Mouse (Mus musculus): Measurements from ENCODE around the gene Dnajb12. TPM values are rescaled to one million over a fixed set of nuclear protein-coding genes. Genes with fewer than 3 reads are reported as not detected.

Dnajb12 gene
- total and polyA plus RNA-seq, 2 experiments, result 22.4 to 47.0 TPM

GRCm38 (mm10) chr10:59923493-59923892 is 44.1 kb downstream of the Dnajb12 start:
- TF ChIP-seq POLR2A (IDR thresholded peaks at IDR 0.05; ENCODE audit: extremely low read depth, insufficient read depth, low read length) (no peak), CTCF (IDR thresholded peaks at IDR 0.05; ENCODE audit: low read depth, low read length) (no peak)
- Histone ChIP-seq H3K79me2 (ENCODE audit: control insufficient read depth, insufficient read depth, low read length) (no peaks in the 10 kb centered on the region), H3K4me3 (ENCODE audit: insufficient read depth, low read depth, low read length) (no peak overlapping the region), H3K27ac (replicated peaks; ENCODE audit: insufficient read depth, low read depth, low read length) (no peak overlapping the region), H3K27me3 (ENCODE audit: control insufficient read depth, insufficient read depth, low read length) (no peaks in the 10 kb centered on the region), H3K9ac (ENCODE audit: low read depth, low read length) (no peak overlapping the region), H3K36me3 (ENCODE audit: control insufficient read depth, insufficient read depth, low read length) (no peaks in the 10 kb centered on the region), H3K4me1 (ENCODE audit: control insufficient read depth, insufficient read depth, low read length) (peaks cover 2% of the 10 kb centered on the region; the same call in 1 of the 2 replicates)
- no peak for DNase-seq (ENCODE audit: extremely low read depth, low read depth, low spot score)
- 92% methylated on average over 2 of the region's 2 CpGs for WGBS

- Histone ChIP-seq H3K4me1 (ENCODE audit: control insufficient read depth, insufficient read depth, low read length) (peaks cover 2% of the 10 kb centered on the region), H3K79me2 (ENCODE audit: control insufficient read depth, insufficient read depth, low read length) (no peaks in the 10 kb centered on the region), H3K27ac (replicated peaks; ENCODE audit: insufficient read depth, low read depth, low read length) (no peak overlapping the region), H3K4me3 (ENCODE audit: insufficient read depth, low read depth, low read length) (no peak overlapping the region), H3K9ac (ENCODE audit: low read depth, low read length) (no peak overlapping the region), H3K36me3 (ENCODE audit: control insufficient read depth, insufficient read depth, low read length) (no peaks in the 10 kb centered on the region), H3K27me3 (ENCODE audit: control insufficient read depth, insufficient read depth, low read length) (no peaks in the 10 kb centered on the region)
- 74% methylated on average over 3 of the region's 3 CpGs for WGBS
- no peak for TF ChIP-seq POLR2A (IDR thresholded peaks at IDR 0.05; ENCODE audit: extremely low read depth, insufficient read depth, low read length)
- no peak for TF ChIP-seq CTCF (IDR thresholded peaks at IDR 0.05; ENCODE audit: low read depth, low read length)
- DNase-seq (ENCODE audit: extremely low read depth, low read depth, low spot score), result no peak
These were observed 44.9 kb downstream of the Dnajb12 start for GRCm38 (mm10) chr10:59924305-59924704.

GRCm38 (mm10) chr10:59929205-59929604 is 49.8 kb downstream of the Dnajb12 start:
- 40% methylated on average over 7 of the region's 7 CpGs for WGBS
- Histone ChIP-seq H3K9ac (ENCODE audit: low read depth, low read length) (no peak overlapping the region), H3K79me2 (ENCODE audit: control insufficient read depth, insufficient read depth, low read length) (no peaks in the 10 kb centered on the region), H3K27me3 (ENCODE audit: control insufficient read depth, insufficient read depth, low read length) (no peaks in the 10 kb centered on the region), H3K4me1 (ENCODE audit: control insufficient read depth, insufficient read depth, low read length) (no peaks in the 10 kb centered on the region; the same call in 1 of the 2 replicates), H3K4me3 (ENCODE audit: insufficient read depth, low read depth, low read length) (no peak overlapping the region), H3K27ac (replicated peaks; ENCODE audit: insufficient read depth, low read depth, low read length) (no peak overlapping the region), H3K36me3 (ENCODE audit: control insufficient read depth, insufficient read depth, low read length) (no peaks in the 10 kb centered on the region)
- TF ChIP-seq POLR2A (IDR thresholded peaks at IDR 0.05; ENCODE audit: extremely low read depth, insufficient read depth, low read length) (no peak), CTCF (IDR thresholded peaks at IDR 0.05; ENCODE audit: low read depth, low read length) (no peak)
- DNase-seq (ENCODE audit: extremely low read depth, low read depth, low spot score), result peak; percentile 38

GRCm38 (mm10) chr10:59930996-59931395 is 51.6 kb downstream of the Dnajb12 start:
- Histone ChIP-seq H3K27me3 (ENCODE audit: control insufficient read depth, insufficient read depth, low read length) (no peaks in the 10 kb centered on the region), H3K27ac (replicated peaks; ENCODE audit: insufficient read depth, low read depth, low read length) (no peak overlapping the region), H3K4me3 (ENCODE audit: insufficient read depth, low read depth, low read length) (no peak overlapping the region), H3K9ac (ENCODE audit: low read depth, low read length) (no peak overlapping the region), H3K36me3 (ENCODE audit: control insufficient read depth, insufficient read depth, low read length) (no peaks in the 10 kb centered on the region), H3K4me1 (ENCODE audit: control insufficient read depth, insufficient read depth, low read length) (no peaks in the 10 kb centered on the region; the same call in 1 of the 2 replicates), H3K79me2 (ENCODE audit: control insufficient read depth, insufficient read depth, low read length) (no peaks in the 10 kb centered on the region)
- no peak for TF ChIP-seq CTCF (IDR thresholded peaks at IDR 0.05; ENCODE audit: low read depth, low read length)
- no peak for TF ChIP-seq POLR2A (IDR thresholded peaks at IDR 0.05; ENCODE audit: extremely low read depth, insufficient read depth, low read length)
- 72% methylated on average over 10 of the region's 10 CpGs for WGBS
- no peak for DNase-seq (ENCODE audit: extremely low read depth, low read depth, low spot score)

- H3K9ac ChIP-seq (ENCODE audit: low read depth, low read length), result no peak overlapping the region
- no peak for TF ChIP-seq CTCF (IDR thresholded peaks at IDR 0.05; ENCODE audit: low read depth, low read length)
- no peak for TF ChIP-seq POLR2A (IDR thresholded peaks at IDR 0.05; ENCODE audit: extremely low read depth, insufficient read depth, low read length)
- no peaks in the 10 kb centered on the region for H3K27me3 ChIP-seq (ENCODE audit: control insufficient read depth, insufficient read depth, low read length)
- no peaks in the 10 kb centered on the region for H3K79me2 ChIP-seq (ENCODE audit: control insufficient read depth, insufficient read depth, low read length)
- H3K4me1 ChIP-seq (ENCODE audit: control insufficient read depth, insufficient read depth, low read length), result no peaks in the 10 kb centered on the region; the same call in 1 of the 2 replicates
- DNase-seq (ENCODE audit: extremely low read depth, low read depth, low spot score), result no peak
- no peak overlapping the region for H3K4me3 ChIP-seq (ENCODE audit: insufficient read depth, low read depth, low read length)
- WGBS, result 77% methylated on average over 6 of the region's 6 CpGs
- no peak overlapping the region for H3K27ac ChIP-seq (replicated peaks; ENCODE audit: insufficient read depth, low read depth, low read length)
- no peaks in the 10 kb centered on the region for H3K36me3 ChIP-seq (ENCODE audit: control insufficient read depth, insufficient read depth, low read length)
These were observed 53.2 kb downstream of the Dnajb12 start for GRCm38 (mm10) chr10:59932521-59932920.

GRCm38 (mm10) chr10:59934039-59934438 is 54.7 kb downstream of the Dnajb12 start:
- no peaks in the 10 kb centered on the region for H3K36me3 ChIP-seq (ENCODE audit: control insufficient read depth, insufficient read depth, low read length)
- no peaks in the 10 kb centered on the region for H3K79me2 ChIP-seq (ENCODE audit: control insufficient read depth, insufficient read depth, low read length)
- no peak for TF ChIP-seq CTCF (IDR thresholded peaks at IDR 0.05; ENCODE audit: low read depth, low read length)
- TF ChIP-seq POLR2A (IDR thresholded peaks at IDR 0.05; ENCODE audit: extremely low read depth, insufficient read depth, low read length), result no peak
- H3K4me3 ChIP-seq (ENCODE audit: insufficient read depth, low read depth, low read length), result no peak overlapping the region
- DNase-seq (ENCODE audit: extremely low read depth, low read depth, low spot score), result no peak
- H3K27ac ChIP-seq (replicated peaks; ENCODE audit: insufficient read depth, low read depth, low read length), result no peak overlapping the region
- WGBS, result 88% methylated on average over 3 of the region's 3 CpGs
- no peak overlapping the region for H3K9ac ChIP-seq (ENCODE audit: low read depth, low read length)
- no peaks in the 10 kb centered on the region; the same call in 1 of the 2 replicates for H3K4me1 ChIP-seq (ENCODE audit: control insufficient read depth, insufficient read depth, low read length)
- no peaks in the 10 kb centered on the region for H3K27me3 ChIP-seq (ENCODE audit: control insufficient read depth, insufficient read depth, low read length)
